Mouse (Mus musculus) midbrain, embryonic 15.5 days (tissue): ENCODE results near the gene Klhl29. TPM values are rescaled to one million over a fixed set of nuclear protein-coding genes. Genes with fewer than 3 reads are reported as not detected.

Experiments used
- ATAC-seq: fragments of 200-750 bp; cut with Nextera tagmentation; replicated peaks from 2 replicates; pipeline ENCODE4 v1.8.0; 2017; ENCODE audit warnings: moderate TSS enrichment
- H3K27ac ChIP-seq: fragments of 300-500 bp; sonication (generic); 2 replicates; pipeline ENCODE4 v1.5.1; 2015; ENCODE audit warnings: mild to moderate bottlenecking, inconsistent platforms
- H3K27me3 ChIP-seq: fragments of 300-500 bp; sonication (generic); replicated peaks from 2 replicates; pipeline ENCODE4 v1.6.1; 2015; ENCODE audit warnings: inconsistent platforms
- H3K36me3 ChIP-seq: fragments of 300-500 bp; sonication (generic); replicated peaks from 2 replicates; pipeline ENCODE4 v1.6.1; 2015; ENCODE audit warnings: inconsistent platforms
- H3K4me1 ChIP-seq: fragments of 300-500 bp; sonication (generic); 2 replicates; pipeline ENCODE4 v1.6.1; 2015; ENCODE audit warnings: inconsistent platforms
- H3K4me2 ChIP-seq: fragments of 300-500 bp; sonication (generic); 2 replicates; pipeline ENCODE4 v1.6.1; 2015; ENCODE audit warnings: inconsistent platforms, mild to moderate bottlenecking, moderate library complexity
- H3K4me3 ChIP-seq: fragments of 300-500 bp; sonication (generic); 2 replicates; pipeline ENCODE4 v1.5.1; 2015; ENCODE audit warnings: mild to moderate bottlenecking, inconsistent platforms
- H3K9ac ChIP-seq: fragments of 300-500 bp; sonication (generic); 2 replicates; pipeline ENCODE4 v1.6.1; 2015; ENCODE audit warnings: mild to moderate bottlenecking, inconsistent platforms
- H3K9me3 ChIP-seq: fragments of 300-500 bp; sonication (generic); 2 replicates; pipeline ENCODE4 v1.6.1; 2016; ENCODE audit warnings: inconsistent platforms
- WGBS: fragments of 180-500 bp; shearing (Covaris S2); methylation state at CpG from one replicate; pipeline ENCODE4 v1.1.7; 2015; ENCODE audit warnings: mixed read lengths; 5-methylcytosine and 5-hydroxymethylcytosine counted together
- polyA plus RNA-seq: library from polyadenylated mRNA; unstranded; fragments of >200 nt; fragmentation: Nextera tagmentation; extraction: Ambion mirVana; gene quantifications from 2 replicates; pipeline ENCODE4 v1.2.1, GENCODE M21; 2015

The Klhl29 gene
- polyA plus RNA-seq, 1 experiment from 2014 or later, result 5.2 TPM

DNA sequence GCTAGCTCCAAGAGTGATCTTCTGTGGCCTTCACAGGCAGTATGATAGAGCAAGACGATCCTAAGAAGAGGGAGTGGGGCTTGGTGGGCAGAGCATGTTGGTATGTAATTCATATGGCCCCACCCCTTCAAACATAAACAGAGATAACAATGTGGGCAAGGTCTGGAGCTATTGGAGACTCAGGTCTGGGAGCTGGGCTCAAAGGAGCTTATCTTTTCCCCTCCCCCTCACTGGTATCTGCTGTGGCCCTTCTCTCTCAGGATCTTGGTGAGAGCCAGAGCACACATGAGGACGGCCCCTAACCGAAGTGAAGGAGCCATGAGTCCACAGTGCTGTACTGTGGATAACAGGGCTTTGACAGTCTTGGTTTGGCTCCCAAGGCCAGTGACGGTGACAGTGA lies 108.7 kb downstream of the Klhl29 start:
- H3K4me1 ChIP-seq, result peaks cover 38% of the 10 kb centered on the region
- no peaks in the 10 kb centered on the region for H3K27me3 ChIP-seq
- no peaks in the 10 kb centered on the region for H3K9me3 ChIP-seq
- 84% methylated on average over 4 of the region's 4 CpGs for WGBS
- H3K4me2 ChIP-seq, result no peak overlapping the region
- H3K4me3 ChIP-seq, result no peak overlapping the region
- H3K36me3 ChIP-seq, result no peaks in the 10 kb centered on the region
- no peak overlapping the region for H3K27ac ChIP-seq
- H3K9ac ChIP-seq, result no peak overlapping the region
- no peak for ATAC-seq

DNA sequence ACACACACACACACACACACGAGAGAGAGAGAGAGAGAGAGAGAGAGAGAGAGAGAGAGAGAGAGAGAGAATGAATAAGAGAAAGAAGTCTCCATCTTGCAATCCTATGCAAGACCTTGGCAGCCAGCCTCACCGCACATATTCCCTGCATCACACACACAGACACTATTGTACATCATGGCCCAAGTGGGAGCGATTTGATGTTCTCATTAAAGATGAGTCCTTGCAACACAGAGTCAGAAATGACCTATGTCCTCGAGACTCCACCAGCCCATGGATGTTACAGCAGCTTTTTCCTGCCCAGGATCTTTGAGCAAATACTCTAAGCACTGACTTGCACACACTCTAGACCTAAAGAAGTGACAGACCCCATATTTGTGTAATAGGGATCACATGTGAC lies 114.0 kb downstream of the Klhl29 start:
- Histone ChIP-seq H3K4me2 (no peak overlapping the region), H3K27me3 (no peaks in the 10 kb centered on the region), H3K4me3 (no peak overlapping the region), H3K36me3 (no peaks in the 10 kb centered on the region), H3K4me1 (peaks cover 5% of the 10 kb centered on the region; the same call in 1 of the 2 replicates), H3K9ac (no peak overlapping the region), H3K27ac (no peak overlapping the region), H3K9me3 (no peaks in the 10 kb centered on the region)
- no peak for ATAC-seq
- WGBS, result 77% methylated on average over 4 of the region's 4 CpGs

DNA sequence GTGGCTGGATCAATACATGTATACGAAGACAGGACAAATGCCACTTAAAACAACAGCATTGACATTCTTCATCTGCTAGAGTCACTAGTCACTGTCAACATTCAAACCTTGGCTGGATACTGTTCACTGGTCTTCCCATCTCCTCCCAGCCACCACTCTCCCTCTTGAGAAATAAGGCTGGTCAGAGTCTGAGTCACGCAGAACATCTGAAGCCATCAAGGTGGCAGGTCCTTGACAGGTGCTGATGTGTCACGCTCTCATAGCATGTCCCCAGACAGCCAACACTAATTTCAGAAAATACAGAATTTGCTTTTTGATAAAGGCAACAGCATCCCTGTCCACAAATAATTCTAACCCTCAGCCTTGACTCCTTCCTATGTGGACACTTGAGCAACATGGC lies 116.7 kb downstream of the Klhl29 start:
- no peaks in the 10 kb centered on the region for H3K27me3 ChIP-seq
- H3K4me1 ChIP-seq, result peaks cover 20% of the 10 kb centered on the region
- no peak overlapping the region for H3K4me2 ChIP-seq
- H3K9me3 ChIP-seq, result no peaks in the 10 kb centered on the region
- ATAC-seq, result no peak
- H3K36me3 ChIP-seq, result no peaks in the 10 kb centered on the region
- H3K27ac ChIP-seq, result no peak overlapping the region
- no peak overlapping the region for H3K4me3 ChIP-seq
- 94% methylated on average over 3 of the region's 3 CpGs for WGBS
- H3K9ac ChIP-seq, result no peak overlapping the region

GRCm38 (mm10) chr12:5257174-5257573 lies 118.3 kb downstream of the Klhl29 start:
- WGBS, result 68% methylated on average over 4 of the region's 4 CpGs
- no peaks in the 10 kb centered on the region for H3K36me3 ChIP-seq
- H3K27ac ChIP-seq, result no peak overlapping the region
- H3K4me3 ChIP-seq, result no peak overlapping the region
- H3K4me1 ChIP-seq, result peaks cover 33% of the 10 kb centered on the region
- no peak overlapping the region for H3K4me2 ChIP-seq
- no peak for ATAC-seq
- no peak overlapping the region for H3K9ac ChIP-seq
- no peaks in the 10 kb centered on the region for H3K9me3 ChIP-seq
- H3K27me3 ChIP-seq, result no peaks in the 10 kb centered on the region

DNA sequence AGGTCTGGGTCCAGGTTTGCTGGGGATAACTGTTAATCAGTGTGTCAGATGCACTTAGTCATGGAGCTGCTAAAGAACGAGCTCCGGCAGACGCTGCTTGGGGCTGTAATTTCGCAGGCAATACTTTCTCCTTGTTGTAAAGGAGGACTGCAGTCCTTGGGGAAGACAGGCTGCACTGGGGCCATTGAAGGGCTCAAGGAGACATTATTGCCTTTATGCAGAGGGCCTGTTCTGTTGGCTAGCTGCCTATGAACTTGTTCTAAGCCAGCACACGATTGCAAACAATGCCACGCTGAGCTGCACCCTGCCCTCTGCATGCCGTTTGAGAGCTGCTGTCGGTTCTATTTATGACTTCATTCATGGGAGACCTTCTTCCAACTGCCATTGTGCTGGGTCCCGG lies 120.4 kb downstream of the Klhl29 start:
- ATAC-seq, result peak; percentile 28
- WGBS, result 15% methylated on average over 9 of the region's 9 CpGs
- H3K9ac ChIP-seq, result no peak overlapping the region
- peaks cover 28% of the 10 kb centered on the region for H3K4me1 ChIP-seq
- no peaks in the 10 kb centered on the region for H3K9me3 ChIP-seq
- no peak overlapping the region for H3K4me3 ChIP-seq
- no peaks in the 10 kb centered on the region for H3K36me3 ChIP-seq
- H3K27me3 ChIP-seq, result no peaks in the 10 kb centered on the region
- H3K4me2 ChIP-seq, result no peak overlapping the region
- H3K27ac ChIP-seq, result 0 out of 2 replicates have a peak overlapping the region, but pooled peaks have one; percentile 10

- H3K36me3 ChIP-seq, result no peaks in the 10 kb centered on the region
- H3K4me3 ChIP-seq, result no peak overlapping the region
- H3K27me3 ChIP-seq, result no peaks in the 10 kb centered on the region
- no peaks in the 10 kb centered on the region for H3K9me3 ChIP-seq
- WGBS, result 88% methylated on average over 4 of the region's 4 CpGs
- H3K9ac ChIP-seq, result no peak overlapping the region
- no peak for ATAC-seq
- peaks cover 28% of the 10 kb centered on the region for H3K4me1 ChIP-seq
- H3K4me2 ChIP-seq, result no peak overlapping the region
- no peak overlapping the region for H3K27ac ChIP-seq
These were observed 121.1 kb downstream of the Klhl29 start for GRCm38 (mm10) chr12:5254246-5254982.

DNA sequence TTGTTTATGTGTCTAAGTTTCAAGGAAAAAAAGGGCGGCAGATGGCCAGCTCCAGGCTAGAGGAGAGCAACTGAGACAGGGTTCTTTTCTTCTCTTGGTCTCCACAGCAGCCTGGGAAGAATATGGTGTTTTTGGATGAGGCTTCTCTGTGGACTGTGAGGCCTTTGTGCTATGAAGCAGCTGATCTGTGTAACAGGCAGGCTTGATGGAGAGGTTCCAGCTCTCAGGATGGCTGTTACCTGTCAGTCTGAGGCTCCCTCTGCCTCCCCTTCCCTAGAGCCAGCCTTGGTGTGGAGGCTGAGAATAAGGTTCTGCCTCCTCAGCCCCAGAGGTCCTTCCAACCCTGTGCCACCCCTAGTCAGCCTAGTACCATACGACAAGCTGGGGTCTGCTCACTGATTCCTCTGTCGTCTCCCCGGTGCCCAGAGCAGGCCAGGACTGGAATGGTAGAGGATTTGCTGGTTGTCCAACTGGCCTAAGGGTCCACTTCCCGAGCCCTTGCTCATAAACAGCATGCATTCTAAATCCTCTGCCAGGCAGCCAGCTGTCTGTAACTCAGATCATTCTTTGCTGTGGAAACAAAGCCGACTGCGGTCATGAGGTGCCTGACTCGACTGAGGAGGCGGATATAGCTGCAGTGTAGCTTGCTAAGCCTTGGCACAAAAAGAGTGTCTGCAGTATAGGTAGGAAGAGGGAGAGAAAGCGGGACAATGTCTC lies 122.0 kb downstream of the Klhl29 start:
- H3K27ac ChIP-seq, result peak overlapping the region; percentile 63; the same call in 1 of the 2 replicates
- no peak overlapping the region for H3K4me2 ChIP-seq
- peaks cover 28% of the 10 kb centered on the region for H3K4me1 ChIP-seq
- no peak overlapping the region for H3K4me3 ChIP-seq
- no peaks in the 10 kb centered on the region for H3K36me3 ChIP-seq
- 38% methylated on average over 10 of the region's 10 CpGs for WGBS
- ATAC-seq, result peak; percentile 22; the same call in 1 of the 2 replicates
- H3K27me3 ChIP-seq, result no peaks in the 10 kb centered on the region
- H3K9me3 ChIP-seq, result no peaks in the 10 kb centered on the region
- H3K9ac ChIP-seq, result no peak overlapping the region

- 76% methylated on average over 2 of the region's 2 CpGs for WGBS
- no peaks in the 10 kb centered on the region for H3K36me3 ChIP-seq
- no peak overlapping the region for H3K9ac ChIP-seq
- H3K27me3 ChIP-seq, result no peaks in the 10 kb centered on the region
- H3K27ac ChIP-seq, result peak overlapping the region; percentile 63; the same call in 1 of the 2 replicates
- ATAC-seq, result no peak
- peaks cover 28% of the 10 kb centered on the region for H3K4me1 ChIP-seq
- H3K4me2 ChIP-seq, result no peak overlapping the region
- H3K4me3 ChIP-seq, result no peak overlapping the region
- H3K9me3 ChIP-seq, result no peaks in the 10 kb centered on the region
These were observed 122.9 kb downstream of the Klhl29 start for GRCm38 (mm10) chr12:5252569-5252968.

- 38% methylated on average over 7 of the region's 7 CpGs for WGBS
These were observed 125.4 kb downstream of the Klhl29 start for GRCm38 (mm10) chr12:5250042-5250441.

GRCm38 (mm10) chr12:5249068-5249467 lies 126.4 kb downstream of the Klhl29 start:
- no peaks in the 10 kb centered on the region for H3K27me3 ChIP-seq
- H3K27ac ChIP-seq, result no peak overlapping the region
- H3K4me2 ChIP-seq, result no peak overlapping the region
- 96% methylated on average over 13 of the region's 13 CpGs for WGBS
- no peaks in the 10 kb centered on the region for H3K36me3 ChIP-seq
- ATAC-seq, result no peak
- peaks cover 36% of the 10 kb centered on the region for H3K4me1 ChIP-seq
- H3K9me3 ChIP-seq, result no peaks in the 10 kb centered on the region
- H3K9ac ChIP-seq, result no peak overlapping the region
- no peak overlapping the region for H3K4me3 ChIP-seq

More at GRCm38 (mm10) chr12:5250042-5250441, 125.4 kb downstream of the Klhl29 start:
- ATAC-seq, result no peak
- no peaks in the 10 kb centered on the region for H3K27me3 ChIP-seq
- H3K4me2 ChIP-seq, result no peak overlapping the region
- H3K9ac ChIP-seq, result no peak overlapping the region
- H3K36me3 ChIP-seq, result no peaks in the 10 kb centered on the region
- no peaks in the 10 kb centered on the region for H3K9me3 ChIP-seq
- H3K4me1 ChIP-seq, result peaks cover 39% of the 10 kb centered on the region
- H3K4me3 ChIP-seq, result no peak overlapping the region
- no peak overlapping the region for H3K27ac ChIP-seq

- no peak for ATAC-seq
- WGBS, result 57% methylated on average over 6 of the region's 6 CpGs
These were observed 128.0 kb downstream of the Klhl29 start for GRCm38 (mm10) chr12:5247505-5247904.

GRCm38 (mm10) chr12:5246721-5247341 lies 128.7 kb downstream of the Klhl29 start:
- Histone ChIP-seq H3K4me1 (peaks cover 21% of the 10 kb centered on the region), H3K4me2 (no peak overlapping the region), H3K27ac (peak overlapping the region; percentile 30; the same call in 1 of the 2 replicates), H3K9me3 (no peaks in the 10 kb centered on the region), H3K27me3 (no peaks in the 10 kb centered on the region), H3K4me3 (no peak overlapping the region), H3K9ac (no peak overlapping the region), H3K36me3 (no peaks in the 10 kb centered on the region)
- ATAC-seq, result no peak
- 69% methylated on average over 15 of the region's 15 CpGs for WGBS

More at GRCm38 (mm10) chr12:5247505-5247904, 128.0 kb downstream of the Klhl29 start:
- H3K36me3 ChIP-seq, result no peaks in the 10 kb centered on the region
- no peaks in the 10 kb centered on the region for H3K9me3 ChIP-seq
- no peaks in the 10 kb centered on the region for H3K27me3 ChIP-seq
- no peak overlapping the region for H3K9ac ChIP-seq
- peaks cover 21% of the 10 kb centered on the region for H3K4me1 ChIP-seq
- H3K4me2 ChIP-seq, result no peak overlapping the region
- no peak overlapping the region for H3K27ac ChIP-seq
- no peak overlapping the region for H3K4me3 ChIP-seq
